Mouse (Mus musculus) heart, postnatal 36 days (tissue): Measurements from ENCODE around the gene Olfr15. TPM values are rescaled to one million over a fixed set of nuclear protein-coding genes. Genes with fewer than 3 reads are reported as not detected.
"Not testable (repeated sequence)": the region's sequence is repeated elsewhere in the genome, so short reads cannot be mapped to it uniquely, and the experiment has no call there.

Experiments
- DNase-seq, 2 experiments: peaks; one replicate each; pipeline ENCODE4 v3.0.0; 2021 to 2022
- intact Hi-C: fragments of 180-260 bp; cut with DNase I; formaldehyde crosslinking; loops from one replicate; pipeline ENCODE4 v1.15.1; 2025
- total RNA-seq, 2 experiments: library from RNA; stranded (reverse); gene quantifications; 2 replicates each; pipeline ENCODE4 v1.2.3; 2021

Gene Olfr15
- total RNA-seq, result not detected

GRCm38 (mm10) chr16:3830588-3831109 is at the start of gene Olfr15:
Gene Olfr15 (plus strand): TSS chr16:3830878.
- DNase-seq, result no peak
- intact Hi-C loops, result no loop called here

GRCm38 (mm10) chr16:3781237-3781636 is 49.4 kb upstream of the Olfr15 start:
- intact Hi-C loops, result no loop called here
- no peak for DNase-seq

- intact Hi-C loops, result no loop called here
- DNase-seq, result no peak
Measured at GRCm38 (mm10) chr16:3788394-3788793, 42.3 kb upstream of the Olfr15 start.

GRCm38 (mm10) chr16:3808176-3808575 is 22.5 kb upstream of the Olfr15 start:
- intact Hi-C loops, result no loop called here

GRCm38 (mm10) chr16:3814667-3815066 is 16.0 kb upstream of the Olfr15 start:
- DNase-seq, intact Hi-C loops: not testable (repeated sequence)

More at GRCm38 (mm10) chr16:3808176-3808575, 22.5 kb upstream of the Olfr15 start:
- no peak for DNase-seq

- peak in 1 of 2 experiments; percentile 4 for DNase-seq
- intact Hi-C loops, result no loop called here
Measured at GRCm38 (mm10) chr16:3820202-3820601, 10.5 kb upstream of the Olfr15 start.

GRCm38 (mm10) chr16:3828021-3828420 is 2.7 kb upstream of the Olfr15 start:
- DNase-seq, result no peak
- intact Hi-C loops, result no loop called here

- no peak for DNase-seq
- intact Hi-C loops, result no loop called here
Measured at GRCm38 (mm10) chr16:3829727-3830126, 951 bp upstream of the Olfr15 start.

- no peak for DNase-seq
- intact Hi-C loops, result no loop called here
Measured at GRCm38 (mm10) chr16:3835461-3835860, 4.8 kb downstream of the Olfr15 start.

GRCm38 (mm10) chr16:3839157-3839885 is 8.6 kb downstream of the Olfr15 start:
- intact Hi-C loops, result loop anchor here (2.0 kb wide), 1 partner anchor 69 kb away; the partner anchor contains the start of genes 1700037C18Rik and Cluap1
- DNase-seq, result peak in 1 of 2 experiments; percentile 11

GRCm38 (mm10) chr16:3842989-3843388 is 12.3 kb downstream of the Olfr15 start:
- intact Hi-C loops, result loop anchor here (10.0 kb wide), 3 partner anchors 232 to 442 kb away; partner anchors contain the start of genes Crebbp and Trap1
- no peak for DNase-seq

GRCm38 (mm10) chr16:3843796-3844195 is 13.1 kb downstream of the Olfr15 start:
- intact Hi-C loops, result loop anchor here (10.0 kb wide), 3 partner anchors 231 to 441 kb away; partner anchors contain the start of genes Crebbp and Trap1
- no peak for DNase-seq

GRCm38 (mm10) chr16:3846711-3847518 is 16.2 kb downstream of the Olfr15 start, which contains the start of gene Zfp174:
Gene Zfp174 (plus strand): TSS chr16:3847268.
- DNase-seq, result peak; percentile 88 to 92
- intact Hi-C loops, result loop anchor here (2.0 to 10.0 kb wide), 7 partner anchors 35 to 438 kb away; partner anchors contain the start of genes 1700037C18Rik, Cluap1, Crebbp and Gm20695

- intact Hi-C loops, result loop anchor here (2.0 to 10.0 kb wide), 7 partner anchors 34 to 437 kb away; partner anchors contain the start of genes 1700037C18Rik, Cluap1, Crebbp and Gm20695
- DNase-seq, result no peak
Measured at GRCm38 (mm10) chr16:3847871-3848270, 17.2 kb downstream of the Olfr15 start.

- intact Hi-C loops, result loop anchor here (5.0 to 10.0 kb wide), 6 partner anchors 34 to 436 kb away; partner anchors contain the start of genes Crebbp, Gm20695, Slx4 and Trap1
- DNase-seq, result no peak
Measured at GRCm38 (mm10) chr16:3848416-3848815, 17.7 kb downstream of the Olfr15 start.

GRCm38 (mm10) chr16:3851301-3851700 is 20.6 kb downstream of the Olfr15 start:
- DNase-seq, intact Hi-C loops: not testable (repeated sequence)

- no peak for DNase-seq
- intact Hi-C loops, result no loop called here
Measured at GRCm38 (mm10) chr16:3852586-3852985, 21.9 kb downstream of the Olfr15 start.

- intact Hi-C loops, result no loop called here
- DNase-seq, result no peak
Measured at GRCm38 (mm10) chr16:3854437-3855182, 23.9 kb downstream of the Olfr15 start.

GRCm38 (mm10) chr16:3855776-3856175 is 25.1 kb downstream of the Olfr15 start:
- intact Hi-C loops, result no loop called here
- DNase-seq, result no peak

GRCm38 (mm10) chr16:3859254-3859653 is 28.6 kb downstream of the Olfr15 start:
- intact Hi-C loops, result no loop called here
- DNase-seq, result no peak
